Mouse (Mus musculus) hindbrain, postnatal 0 days (tissue): ENCODE results near the gene Sema4a. TPM values are rescaled to one million over a fixed set of nuclear protein-coding genes. Genes with fewer than 3 reads are reported as not detected.

Source experiments
- ATAC-seq: fragments of 200-750 bp; cut with Nextera tagmentation; 2 replicates; pipeline ENCODE4 v1.8.0; 2017; ENCODE audit warnings: mild to moderate bottlenecking, moderate TSS enrichment, moderate library complexity
- DNase-seq: peaks from one replicate; pipeline ENCODE4 v3.0.0-alpha.2; 2015; ENCODE audit warnings: low spot score
- H3K27ac ChIP-seq: fragments of 300-500 bp; sonication (generic); 2 replicates; pipeline ENCODE4 v1.5.1; 2014; ENCODE audit warnings: mild to moderate bottlenecking
- H3K27me3 ChIP-seq: fragments of 300-500 bp; sonication (generic); 2 replicates; pipeline ENCODE4 v1.6.1; 2014; ENCODE audit warnings: low read length, mixed read lengths; ENCODE audit not compliant: insufficient read depth
- H3K36me3 ChIP-seq: fragments of 300-500 bp; sonication (generic); 2 replicates; pipeline ENCODE4 v1.6.1; 2014; ENCODE audit warnings: low read length, mixed read lengths; ENCODE audit not compliant: insufficient read depth
- H3K4me1 ChIP-seq: fragments of 300-500 bp; sonication (generic); 2 replicates; pipeline ENCODE4 v1.6.1; 2014; ENCODE audit warnings: antibody characterized with exemption, low read length, mixed read lengths; ENCODE audit not compliant: insufficient read depth
- H3K4me2 ChIP-seq: fragments of 300-500 bp; sonication (generic); 2 replicates; pipeline ENCODE4 v1.6.1; 2014; ENCODE audit warnings: low read depth, mild to moderate bottlenecking, low read length, moderate library complexity, mixed read lengths
- H3K4me3 ChIP-seq: fragments of 300-500 bp; sonication (generic); 2 replicates; pipeline ENCODE4 v1.5.1; 2014; ENCODE audit warnings: low read length
- H3K9ac ChIP-seq: fragments of 300-500 bp; sonication (generic); replicated peaks from 2 replicates; pipeline ENCODE4 v1.6.1; 2014; ENCODE audit warnings: mild to moderate bottlenecking, low read length, moderate library complexity, mixed read lengths
- H3K9me3 ChIP-seq: fragments of 300-500 bp; sonication (generic); 2 replicates; pipeline ENCODE4 v1.6.1; 2016; ENCODE audit warnings: low read length, mixed read lengths
- CTCF ChIP-seq: IDR thresholded peaks from 2 replicates; pipeline ENCODE4 v1.5.1; 2016; ENCODE audit warnings: antibody characterized with exemption, control low read depth, low read depth
- WGBS: fragments of 180-500 bp; shearing (Covaris S2); extraction: QIAGEN DNeasy Blood & Tissue Kit; methylation state at CpG from one replicate; pipeline ENCODE4 v1.1.7; 2014; 5-methylcytosine and 5-hydroxymethylcytosine counted together
- polyA plus RNA-seq: library from polyadenylated mRNA; unstranded; fragments of >200 nt; fragmentation: Nextera tagmentation; extraction: Ambion mirVana; gene quantifications from 2 replicates; pipeline ENCODE4 v1.2.1, GENCODE M21; 2015
- total RNA-seq: library from RNA; depleted of rRNA; stranded (reverse); fragments of >200 nt; gene quantifications from 2 replicates; pipeline ENCODE4 v1.2.3, GENCODE M21; 2014

Gene Sema4a
- total and polyA plus RNA-seq, 2 experiments from 2014 or later, result 26.5 to 45.2 TPM

DNA sequence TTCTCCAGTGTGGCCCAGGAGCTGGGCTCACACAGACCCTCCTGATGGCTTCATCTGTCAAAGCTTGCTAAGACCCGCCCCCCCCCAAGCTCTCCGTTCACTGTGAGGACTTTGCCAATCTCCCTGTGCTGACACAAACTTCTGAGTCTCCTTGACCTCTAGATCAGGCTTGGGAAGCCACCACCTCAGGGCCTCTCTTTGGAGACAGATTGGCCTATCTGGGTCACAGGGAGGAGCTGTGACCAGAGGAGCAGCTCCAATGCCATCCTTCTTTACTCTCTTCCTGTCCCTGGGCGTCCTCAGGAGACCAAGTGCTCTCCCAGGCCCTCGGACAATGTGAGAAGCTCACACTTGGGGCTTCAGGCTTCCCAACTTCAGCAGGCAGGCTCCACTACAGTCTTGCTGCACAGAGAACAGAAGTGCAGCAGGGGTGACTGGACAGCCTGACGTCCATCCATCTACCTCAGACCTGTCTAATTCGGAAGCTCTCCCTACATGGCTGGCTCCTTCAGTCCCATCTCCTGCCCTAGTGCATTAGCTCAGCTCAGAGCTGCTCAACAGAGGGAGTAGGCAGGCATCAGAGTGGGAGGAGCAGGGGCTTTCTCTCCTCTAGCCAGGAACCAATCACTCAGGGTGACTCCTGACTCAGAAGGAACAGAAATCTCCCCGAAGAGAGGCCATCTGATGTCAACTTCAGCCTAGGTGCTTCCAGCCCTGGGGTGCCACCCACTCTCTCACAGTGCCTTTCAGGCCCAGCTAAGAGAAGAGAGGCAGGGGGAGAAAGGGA lies 4.0 kb downstream of the Sema4a start:
- TF ChIP-seq CTCF, result no peak
- Histone ChIP-seq H3K27ac (peak overlapping the region; percentile 62; the same call in 1 of the 2 replicates), H3K9ac (peak overlapping the region; percentile 58; the same call in 1 of the 2 replicates), H3K27me3 (no peaks in the 10 kb centered on the region), H3K36me3 (peaks cover 10% of the 10 kb centered on the region; the same call in 1 of the 2 replicates), H3K4me3 (peak overlapping the region; percentile 40; the same call in 1 of the 2 replicates), H3K4me1 (peaks cover 13% of the 10 kb centered on the region), H3K4me2 (peak overlapping the region; percentile 66), H3K9me3 (no peaks in the 10 kb centered on the region)
- ATAC-seq (no peak), DNase-seq (no peak)
- WGBS, result 62% methylated on average over 7 of the region's 7 CpGs

DNA sequence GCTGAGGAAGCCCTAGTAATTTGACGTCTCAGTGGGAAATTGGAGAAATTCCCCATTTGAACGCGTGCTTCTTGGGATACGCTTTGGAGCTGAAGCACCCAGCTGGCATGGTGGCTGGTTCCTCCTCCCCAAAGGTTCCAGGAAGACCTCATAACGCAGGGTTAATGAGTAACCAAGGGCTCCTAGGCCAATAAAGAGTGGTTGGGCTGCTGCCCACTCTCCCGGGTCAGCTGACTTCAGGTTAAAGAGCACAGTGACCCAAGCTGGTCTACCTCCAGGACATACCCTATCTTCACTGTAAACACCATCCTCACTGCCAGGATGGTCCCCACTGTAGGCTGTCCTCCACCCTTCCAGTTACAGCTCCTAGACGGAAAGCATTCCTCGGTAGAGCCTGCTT lies 4.7 kb downstream of the Sema4a start:
- Histone ChIP-seq H3K9ac (no peak overlapping the region), H3K27ac (no peak overlapping the region), H3K4me3 (no peak overlapping the region), H3K36me3 (peaks cover 10% of the 10 kb centered on the region; the same call in 1 of the 2 replicates), H3K9me3 (no peaks in the 10 kb centered on the region), H3K27me3 (no peaks in the 10 kb centered on the region), H3K4me1 (peaks cover 12% of the 10 kb centered on the region), H3K4me2 (peak overlapping the region; percentile 66)
- no peak for ATAC-seq
- TF ChIP-seq CTCF, result no peak
- WGBS, result 89% methylated on average over 8 of the region's 8 CpGs
- DNase-seq, result no peak

DNA sequence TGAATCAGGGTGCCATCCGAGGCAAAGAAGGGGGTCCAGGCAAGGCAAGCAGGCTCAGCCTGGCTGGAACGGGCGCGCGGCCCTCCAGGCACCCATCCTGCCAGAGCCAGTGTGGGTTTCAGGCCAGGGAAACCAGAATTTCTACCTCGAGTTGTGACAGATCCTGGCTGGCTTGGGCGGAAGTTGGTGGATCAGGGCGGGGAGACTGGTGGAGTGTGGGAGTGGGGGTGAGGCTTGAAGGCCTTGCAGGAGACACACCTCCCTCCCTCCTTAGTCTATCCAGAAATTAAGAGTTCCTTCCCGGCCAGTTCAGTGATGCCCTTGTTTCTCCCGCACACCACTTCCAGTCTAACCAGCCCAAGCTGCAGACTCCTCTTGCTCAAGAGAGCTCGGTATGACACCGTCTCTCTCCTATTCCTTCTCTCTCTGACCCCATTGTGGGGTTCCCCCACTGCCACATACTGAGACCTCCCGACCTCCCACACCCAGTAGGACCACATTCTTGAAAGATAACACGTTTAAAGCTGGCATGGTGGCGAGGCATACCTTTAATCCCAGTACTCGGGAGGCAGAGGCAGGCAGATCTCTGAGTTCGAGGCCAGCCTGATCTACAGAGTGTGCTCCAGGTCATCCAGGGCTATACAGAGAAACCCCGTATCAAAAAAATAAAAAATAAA lies 5.3 kb downstream of the Sema4a start:
- ATAC-seq, result no peak

DNA sequence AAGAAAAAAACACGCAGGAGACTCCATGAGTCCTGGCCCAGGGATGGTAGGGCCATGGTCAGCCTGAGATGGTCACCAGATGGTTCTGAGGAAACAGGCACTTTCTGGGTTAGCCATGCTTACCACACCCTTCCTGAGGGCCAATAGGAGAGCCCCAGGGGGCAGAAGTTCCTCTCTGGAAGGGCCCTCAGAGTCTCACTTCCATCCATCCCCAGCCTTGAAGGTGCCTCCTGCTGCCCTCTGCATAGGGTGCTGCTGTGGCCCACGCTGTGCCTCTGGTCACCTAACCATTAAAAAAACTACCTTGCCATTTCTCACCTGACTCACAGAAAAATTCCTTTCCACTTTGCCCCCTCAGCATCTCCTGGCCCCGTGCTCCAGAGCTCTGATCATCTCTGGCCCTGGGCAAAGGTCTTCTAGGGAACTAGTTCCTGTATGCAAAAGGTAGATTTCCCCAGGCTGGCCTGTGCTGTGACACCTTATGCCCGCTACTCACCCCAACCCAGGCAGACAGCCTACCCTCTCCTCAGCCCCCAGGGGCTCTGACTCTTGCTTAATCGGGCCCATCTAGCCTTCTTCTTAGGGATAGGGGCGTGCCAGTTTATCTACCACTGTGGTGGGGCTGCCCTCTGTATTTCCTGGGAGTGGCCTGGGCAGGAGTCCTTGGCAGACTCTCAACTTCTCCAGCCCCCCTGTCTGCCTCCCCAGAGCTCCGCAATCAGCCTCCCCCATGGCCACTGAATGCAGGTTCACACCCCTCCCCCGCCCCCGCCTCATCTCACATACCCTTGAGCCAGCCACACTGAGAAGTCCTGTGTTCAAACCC lies 6.0 kb downstream of the Sema4a start:
- ATAC-seq (no peak), DNase-seq (no peak)
- Histone ChIP-seq H3K4me3 (no peak overlapping the region), H3K9ac (no peak overlapping the region), H3K27me3 (no peaks in the 10 kb centered on the region), H3K27ac (no peak overlapping the region), H3K4me2 (no peak overlapping the region), H3K36me3 (peaks cover 10% of the 10 kb centered on the region; the same call in 1 of the 2 replicates), H3K4me1 (peaks cover 13% of the 10 kb centered on the region), H3K9me3 (no peaks in the 10 kb centered on the region)
- WGBS, result 68% methylated on average over 9 of the region's 9 CpGs
- no peak for TF ChIP-seq CTCF

More for the DNA sequence above, 5.3 kb downstream of the Sema4a start:
- Histone ChIP-seq H3K27ac (no peak overlapping the region), H3K9ac (no peak overlapping the region), H3K9me3 (no peaks in the 10 kb centered on the region), H3K4me2 (no peak overlapping the region), H3K27me3 (no peaks in the 10 kb centered on the region), H3K4me1 (peaks cover 13% of the 10 kb centered on the region), H3K36me3 (peaks cover 10% of the 10 kb centered on the region; the same call in 1 of the 2 replicates), H3K4me3 (no peak overlapping the region)
- TF ChIP-seq CTCF, result no peak
- DNase-seq, result no peak
- 79% methylated on average over 18 of the region's 18 CpGs for WGBS

DNA sequence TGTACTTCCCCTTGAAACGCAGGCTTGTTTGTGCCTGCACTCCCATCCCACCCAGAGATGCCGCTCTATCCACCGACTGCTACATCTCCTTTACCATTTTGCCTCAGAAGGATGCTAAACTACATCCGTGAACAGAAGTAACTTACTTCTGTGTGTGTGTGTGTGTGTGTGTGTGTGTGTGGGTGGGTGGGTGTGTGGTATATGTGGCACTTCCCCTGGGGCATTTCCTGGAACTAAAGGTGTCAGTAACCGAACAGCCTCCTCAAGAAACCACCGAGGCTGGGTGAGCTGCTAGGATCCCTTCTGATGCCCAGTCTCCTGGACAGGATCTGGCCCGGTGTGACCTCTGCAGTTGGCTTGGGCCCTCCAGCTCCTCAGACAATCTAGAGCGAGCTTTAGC lies 7.0 kb downstream of the Sema4a start:
- H3K27ac ChIP-seq, result no peak overlapping the region
- WGBS, result 71% methylated on average over 8 of the region's 8 CpGs
- no peak for ATAC-seq
- H3K4me3 ChIP-seq, result no peak overlapping the region
- H3K9ac ChIP-seq, result no peak overlapping the region
- H3K36me3 ChIP-seq, result peaks cover 10% of the 10 kb centered on the region; the same call in 1 of the 2 replicates
- peaks cover 13% of the 10 kb centered on the region for H3K4me1 ChIP-seq
- H3K9me3 ChIP-seq, result no peaks in the 10 kb centered on the region
- no peaks in the 10 kb centered on the region for H3K27me3 ChIP-seq
- no peak for TF ChIP-seq CTCF
- no peak for DNase-seq
- H3K4me2 ChIP-seq, result no peak overlapping the region

DNA sequence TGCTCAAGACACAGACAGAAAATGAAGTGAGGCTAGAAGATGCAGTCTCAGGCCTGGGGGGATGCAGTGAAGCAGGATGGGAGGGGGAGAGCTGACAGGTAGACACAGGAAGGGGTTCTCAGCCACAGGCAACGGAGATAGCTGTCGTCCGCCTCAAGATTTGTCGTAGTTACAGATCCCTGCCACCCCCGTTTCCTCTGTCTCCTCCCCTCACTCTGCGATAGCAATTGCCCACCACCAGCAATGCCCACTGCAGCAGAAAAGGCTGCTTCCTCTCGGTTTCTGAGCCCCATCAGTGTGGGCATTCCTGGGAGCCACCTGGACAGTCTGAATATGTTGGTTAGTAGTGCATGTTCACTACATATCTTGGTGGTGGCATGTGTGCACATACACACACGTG lies 7.6 kb downstream of the Sema4a start:
- Histone ChIP-seq H3K4me2 (no peak overlapping the region), H3K27me3 (no peaks in the 10 kb centered on the region), H3K36me3 (peaks cover 10% of the 10 kb centered on the region; the same call in 1 of the 2 replicates), H3K9ac (no peak overlapping the region), H3K27ac (no peak overlapping the region), H3K9me3 (no peaks in the 10 kb centered on the region), H3K4me3 (no peak overlapping the region), H3K4me1 (peaks cover 13% of the 10 kb centered on the region)
- DNase-seq, result no peak
- ATAC-seq, result no peak
- TF ChIP-seq CTCF, result no peak
- WGBS, result 59% methylated on average over 8 of the region's 8 CpGs
